In the genomic region with DNA sequence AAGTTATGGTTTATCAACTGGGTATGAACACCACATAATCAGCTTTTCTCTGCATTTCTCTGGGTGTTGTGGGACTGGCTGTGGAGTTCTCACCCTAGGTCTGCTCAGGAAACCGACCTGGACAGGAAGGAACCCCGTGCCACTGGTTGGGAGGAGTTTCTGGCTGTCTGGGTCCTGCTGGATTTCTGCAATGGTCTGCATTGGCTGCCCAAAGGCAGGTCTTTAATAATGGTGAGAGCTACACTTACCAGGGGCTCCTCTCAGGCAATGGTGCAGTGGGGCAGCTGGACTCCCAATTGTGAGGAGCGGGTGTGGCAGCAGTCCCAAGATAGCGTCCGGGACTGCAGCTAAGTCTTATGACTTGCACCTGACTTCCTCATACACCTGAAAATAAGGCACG, we compare ENCODE assay signal across 25 mouse cellular contexts. TPM values are rescaled to one million over a fixed set of nuclear protein-coding genes. Genes with fewer than 3 reads are reported as not detected.
"Had no signal": no experiment of that assay in that cellular context is flagged by ENCODE, and none has a peak within 500 bp of the region (broad histone marks: within the 10 kb centered on the region; RNA-seq: fewer than 3 reads in every experiment).

No protein-coding gene starts in this region.

- H3K4me3 ChIP-seq: neural tube, embryonic 13.5 days; neural tube, embryonic 15.5 days; stomach, embryonic 15.5 days had no signal

- H3K4me1 ChIP-seq: neural tube, embryonic 13.5 days; neural tube, embryonic 15.5 days; stomach, embryonic 15.5 days had no signal

- H3K27ac ChIP-seq: neural tube, embryonic 13.5 days; neural tube, embryonic 15.5 days; stomach, embryonic 15.5 days; stomach, postnatal 0 days had no signal

- H3K9me3 ChIP-seq: neural tube, embryonic 13.5 days; neural tube, embryonic 15.5 days; stomach, embryonic 15.5 days had no signal

- H3K27me3 ChIP-seq: neural tube, embryonic 15.5 days; stomach, embryonic 15.5 days had no signal

- DNase-seq: retina, postnatal 1 day; right cerebral cortex, adult 18-20 months; right cerebral cortex, postnatal 14 days; right cerebral cortex, postnatal 25 days; right cerebral cortex, postnatal 4 days; spleen, adult 18-20 months; thymus, adult 18-20 months; thymus, adult 2 months; thymus, postnatal 14 days; thymus, postnatal 25 days; thymus, postnatal 36 days; thymus, postnatal 4 days had no signal

- H3K9ac ChIP-seq: neural tube, embryonic 13.5 days; neural tube, embryonic 15.5 days; stomach, embryonic 15.5 days had no signal

- H3K36me3 ChIP-seq: neural tube, embryonic 13.5 days; neural tube, embryonic 15.5 days; stomach, embryonic 15.5 days had no signal

- H3K4me2 ChIP-seq: neural tube, embryonic 13.5 days; neural tube, embryonic 15.5 days; stomach, embryonic 15.5 days had no signal

RNA-seq across cellular contexts. Expression of a gene that starts 57.8 kb away (rescaled TPM):
- total RNA-seq: neutrophil, adult 5-6 weeks had no signal
- polyA plus RNA-seq: neural tube, embryonic 13.5 days; neural tube, embryonic 14.5 days; neural tube, embryonic 15.5 days; small intestine, adult 2 months; spleen, adult 2 months; stomach, embryonic 14.5 days; stomach, embryonic 15.5 days; stomach, embryonic 16.5 days; stomach, postnatal 0 days; testis, adult 2 months; thymus, adult 2 months; thymus, postnatal 0 days; urinary bladder, adult 2 months had no signal
